Mouse (Mus musculus) cerebellum, adult 2 months (tissue): ENCODE measurements around the gene Fv1.
"Not testable (repeated sequence)": the region's sequence is repeated elsewhere in the genome, so short reads cannot be mapped to it uniquely, and the experiment has no call there.

Source experiments
- CTCF ChIP-seq: fragments of 200-500 bp; IDR thresholded peaks from 2 replicates; pipeline ENCODE4 v1.5.1; 2011; ENCODE audit warnings: low read depth, mild to moderate bottlenecking, control low read depth, low read length, moderate library complexity, borderline replicate concordance; ENCODE audit not compliant: insufficient read depth
- POLR2A ChIP-seq: fragments of 200-500 bp; IDR thresholded peaks from 2 replicates; pipeline ENCODE4 v1.6.1; 2011; ENCODE audit warnings: low read length, control low read depth, borderline replicate concordance; ENCODE audit not compliant: insufficient read depth

GRCm38 (mm10) chr4:147866793-147867192 is 2.0 kb upstream of the Fv1 start:
- not testable (repeated sequence) for TF ChIP-seq CTCF, POLR2A
